Mouse (Mus musculus): ENCODE results near the gene Ago4.

Gene Ago4

GRCm38 (mm10) chr4:126469334-126469733 lies 63.9 kb downstream of the Ago4 start:
- in situ Hi-C loops (cut with MseI, MboI): no loop called here

- in situ Hi-C loops (cut with MseI, MboI): no loop called here
These were observed 64.3 kb downstream of the Ago4 start for GRCm38 (mm10) chr4:126468925-126469324.

GRCm38 (mm10) chr4:126468285-126468901 lies 64.9 kb downstream of the Ago4 start, which contains the start of gene Ago1:
Ago1 (minus strand) TSS chr4:126468583.
- in situ Hi-C loops (cut with MseI, MboI): no loop called here

- in situ Hi-C loops (cut with MseI, MboI): no loop called here
These were observed 65.5 kb downstream of the Ago4 start for GRCm38 (mm10) chr4:126467721-126468284.

GRCm38 (mm10) chr4:126466251-126466750 lies 67.0 kb downstream of the Ago4 start:
- in situ Hi-C loops (cut with MseI, MboI): no loop called here

- in situ Hi-C loops (cut with MseI, MboI): no loop called here
These were observed 67.4 kb downstream of the Ago4 start for GRCm38 (mm10) chr4:126465843-126466242.

GRCm38 (mm10) chr4:126464892-126465235 lies 68.4 kb downstream of the Ago4 start:
- in situ Hi-C loops (cut with MseI, MboI): no loop called here

GRCm38 (mm10) chr4:126464189-126464891 lies 68.9 kb downstream of the Ago4 start:
- in situ Hi-C loops (cut with MseI, MboI): no loop called here

- in situ Hi-C loops (cut with MseI, MboI): no loop called here
These were observed 77.8 kb downstream of the Ago4 start for GRCm38 (mm10) chr4:126455441-126455840.

GRCm38 (mm10) chr4:126454547-126455254 lies 78.6 kb downstream of the Ago4 start:
- in situ Hi-C loops (cut with MseI, MboI): no loop called here

- in situ Hi-C loops (cut with MseI, MboI): no loop called here
These were observed 83.0 kb downstream of the Ago4 start for GRCm38 (mm10) chr4:126450268-126450667.

- in situ Hi-C loops (cut with MseI, MboI): no loop called here
These were observed 86.1 kb downstream of the Ago4 start for GRCm38 (mm10) chr4:126447126-126447525.

- in situ Hi-C loops (cut with MseI, MboI): no loop called here
These were observed 88.7 kb downstream of the Ago4 start for GRCm38 (mm10) chr4:126444528-126444927.
